8 mouse cellular contexts compared by ENCODE assay signal in genomic region chr1:167644866-167645537, GRCm38 (mm10). TPM values are rescaled to one million over a fixed set of nuclear protein-coding genes. Genes with fewer than 3 reads are reported as not detected.
DNase-seq lines count a peak whose midpoint lies in the region.

No protein-coding gene starts in this region.

- H3K27ac ChIP-seq in forebrain, embryonic 10.5 days: no peak overlapping the region

- H3K4me3 ChIP-seq in forebrain, embryonic 10.5 days: no peak overlapping the region

- peaks cover 24% of the 10 kb centered on the region for H3K27me3 ChIP-seq in forebrain, embryonic 10.5 days (ENCODE audit: poor library complexity, severe bottlenecking)

- intact Hi-C loops in heart, postnatal 10 days (cut with DNase I): loop anchor here (2.0 kb wide), 1 partner anchor 230 kb away; no protein-coding TSS in a partner anchor

- DNase-seq in B cell, adult 2 months: peak; percentile 15 to 24
- peak; percentile 31 for DNase-seq in c-Kit-positive CD71-negative TER-119-negative erythroid progenitor cells, embryonic 14.5 days (ENCODE audit: low read depth)
- peak; percentile 83 for DNase-seq in forebrain, embryonic 10.5 days (ENCODE audit: extremely low spot score, low spot score)
- peak; percentile 89 to 95 for DNase-seq in heart, postnatal 10 days
- DNase-seq in kidney, postnatal 4 days: peak; percentile 94 to 96
- peak; percentile 54 to 64 for DNase-seq in lung, adult 18-20 months
- peak; percentile 38 for DNase-seq in ovary, adult 18-20 months (ENCODE audit: low spot score)
- DNase-seq in thymus, postnatal 0 days (ENCODE audit: low spot score): peak; percentile 24

- H3K4me1 ChIP-seq in forebrain, embryonic 10.5 days: peaks cover 4% of the 10 kb centered on the region; the same call in 1 of the 2 replicates

- H3K9me3 ChIP-seq in forebrain, embryonic 10.5 days: no peaks in the 10 kb centered on the region

- H3K36me3 ChIP-seq in forebrain, embryonic 10.5 days (replicated peaks): no peaks in the 10 kb centered on the region

- 19% methylated on average over 16 of the region's 16 CpGs for WGBS in forebrain, embryonic 10.5 days

RNA-seq across cellular contexts. Expression of gene Lmx1a, which starts 44.0 kb away (rescaled TPM):
- polyA plus RNA-seq in forebrain, embryonic 10.5 days (2016; fragmentation: Nextera tagmentation; extraction: Ambion mirVana): 5.4 and 6.3 TPM in 2 replicates
- total RNA-seq in heart, postnatal 10 days (2021): not detected
- 0.08 and 0.10 TPM in 2 replicates for polyA plus RNA-seq in thymus, postnatal 0 days (2015; fragmentation: Nextera tagmentation; extraction: Ambion mirVana)

RNA-seq across cellular contexts. Expression of gene Rxrg, which starts 46.8 kb away (rescaled TPM):
- polyA plus RNA-seq in forebrain, embryonic 10.5 days (2016; fragmentation: Nextera tagmentation; extraction: Ambion mirVana): 1.8 and 2.0 TPM in 2 replicates
- 10 to 100 TPM; 25.8 to 28.4 TPM for total RNA-seq in heart, postnatal 10 days (2021)
- polyA plus RNA-seq in thymus, postnatal 0 days (2015; fragmentation: Nextera tagmentation; extraction: Ambion mirVana): 0.44 and 0.99 TPM in 2 replicates

Comparison
In these comparisons a context has a peak if more than half of its experiments do, and no peak if none do; other contexts are left out.
1. DNase-seq: peak in every context shown above with its lines; median percentile 95 in kidney, postnatal 4 days; 92 in heart, postnatal 10 days; 83 in forebrain, embryonic 10.5 days; 59 in lung, adult 18-20 months; 38 in ovary, adult 18-20 months; 31 in c-Kit-positive CD71-negative TER-119-negative erythroid progenitor cells, embryonic 14.5 days; 24 in thymus, postnatal 0 days; 20 in B cell, adult 2 months.